Mouse (Mus musculus): ENCODE measurements around the gene Rdh8. TPM values are rescaled to one million over a fixed set of nuclear protein-coding genes. Genes with fewer than 3 reads are reported as not detected.

Rdh8 gene
- polyA plus RNA-seq, 1 experiment from 2014 or later, result not detected

DNA sequence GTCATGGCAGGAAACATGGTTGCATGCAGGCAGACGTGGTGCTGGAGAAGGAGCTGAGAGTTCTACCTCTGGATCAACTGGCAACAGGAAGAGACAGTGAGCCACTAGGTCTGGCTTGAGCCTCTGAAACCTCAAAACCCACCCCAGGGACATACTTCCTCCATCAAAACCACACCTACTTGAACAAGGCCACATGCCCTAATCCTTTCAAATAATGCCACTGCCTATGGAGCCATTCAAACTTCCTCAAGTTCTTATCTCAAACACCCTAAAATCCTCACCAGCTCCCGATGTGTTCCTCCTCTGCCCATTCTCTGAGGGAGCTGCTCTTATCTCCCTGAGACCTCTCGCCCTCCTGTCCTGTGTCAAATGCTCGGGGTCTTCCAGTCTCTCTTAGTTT, 23.9 kb downstream of the Rdh8 start:
- Histone ChIP-seq H3K4me3 (replicated peaks) (no peak overlapping the region), H3K27ac (no peak overlapping the region), H3K9me3 (no peaks in the 10 kb centered on the region), H3K4me2 (no peak overlapping the region), H3K36me3 (no peaks in the 10 kb centered on the region), H3K9ac (no peak overlapping the region), H3K27me3 (replicated peaks) (no peaks in the 10 kb centered on the region), H3K4me1 (no peaks in the 10 kb centered on the region)
- 50% methylated on average over 4 of the region's 4 CpGs for WGBS
- ATAC-seq (ENCODE audit: insufficient read depth, low FRiP score, low read depth), result no peak

DNA sequence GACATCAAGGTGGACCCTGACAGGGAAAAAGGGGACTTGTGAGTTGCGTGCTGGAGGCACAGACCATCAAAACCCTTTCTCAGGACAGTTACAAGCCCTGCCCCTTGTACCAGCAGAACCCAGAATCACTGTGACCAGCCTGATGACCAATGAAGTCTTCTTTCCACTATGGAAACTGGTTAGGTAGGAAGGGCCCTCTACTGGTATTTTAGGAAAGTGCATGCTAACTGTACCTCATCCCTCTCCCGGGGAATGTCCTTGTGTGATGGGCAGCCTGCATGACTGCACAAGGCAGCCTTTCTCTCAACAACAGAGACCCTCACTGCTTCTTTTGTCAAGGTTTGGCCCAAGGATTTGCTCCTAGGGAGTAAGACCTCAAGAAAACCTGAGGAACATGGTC, 24.4 kb downstream of the Rdh8 start:
- no peak overlapping the region for H3K27ac ChIP-seq
- H3K4me2 ChIP-seq, result no peak overlapping the region
- no peak overlapping the region for H3K9ac ChIP-seq
- no peaks in the 10 kb centered on the region for H3K36me3 ChIP-seq
- H3K4me1 ChIP-seq, result no peaks in the 10 kb centered on the region
- H3K27me3 ChIP-seq (replicated peaks), result no peaks in the 10 kb centered on the region
- H3K9me3 ChIP-seq, result no peaks in the 10 kb centered on the region
- H3K4me3 ChIP-seq (replicated peaks), result no peak overlapping the region
- no peak for ATAC-seq (ENCODE audit: insufficient read depth, low FRiP score, low read depth)
- 27% methylated on average over 2 of the region's 2 CpGs for WGBS

GRCm38 (mm10) chr9:20850179-20850578, 31.9 kb downstream of the Rdh8 start:
- whole genome bisulfite sequencing, result 82% methylated on average over 2 of the region's 2 CpGs

DNA sequence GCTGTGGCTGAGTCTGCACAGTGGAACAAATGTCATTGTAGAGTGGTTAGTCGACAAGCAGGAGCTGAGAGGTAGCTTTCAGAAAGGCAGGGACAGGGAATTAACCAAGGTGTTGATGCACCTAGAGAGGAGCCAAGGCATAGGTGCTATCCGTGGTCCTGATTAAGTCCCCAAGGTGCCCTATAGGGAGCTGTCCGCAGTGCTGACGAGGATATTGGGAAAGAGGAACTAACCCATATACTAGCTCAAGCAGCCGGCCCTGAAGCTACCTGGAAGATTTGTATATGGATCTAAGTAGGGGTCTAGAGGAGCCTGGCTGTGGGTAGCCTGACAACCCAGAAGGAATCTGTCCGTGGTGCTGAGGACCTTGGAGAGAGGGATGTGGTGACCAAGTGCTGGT, 38.8 kb downstream of the Rdh8 start:
- Histone ChIP-seq H3K4me2 (no peak overlapping the region), H3K27ac (no peak overlapping the region), H3K36me3 (no peaks in the 10 kb centered on the region), H3K4me3 (replicated peaks) (no peak overlapping the region), H3K9me3 (no peaks in the 10 kb centered on the region), H3K9ac (no peak overlapping the region), H3K27me3 (replicated peaks) (no peaks in the 10 kb centered on the region), H3K4me1 (no peaks in the 10 kb centered on the region)
- 0 out of 2 replicates have a peak, but pooled peaks have one; percentile 16 for ATAC-seq (ENCODE audit: insufficient read depth, low FRiP score, low read depth)
- WGBS, result 8% methylated on average over 6 of the region's 6 CpGs

More at GRCm38 (mm10) chr9:20850179-20850578, 31.9 kb downstream of the Rdh8 start:
- no peaks in the 10 kb centered on the region for H3K27me3 ChIP-seq (replicated peaks)
- no peaks in the 10 kb centered on the region for H3K36me3 ChIP-seq
- H3K4me1 ChIP-seq, result no peaks in the 10 kb centered on the region
- no peaks in the 10 kb centered on the region for H3K9me3 ChIP-seq
- ATAC-seq (ENCODE audit: insufficient read depth, low FRiP score, low read depth), result no peak
- no peak overlapping the region for H3K4me2 ChIP-seq
- no peak overlapping the region for H3K27ac ChIP-seq
- no peak overlapping the region for H3K9ac ChIP-seq
- H3K4me3 ChIP-seq (replicated peaks), result no peak overlapping the region

DNA sequence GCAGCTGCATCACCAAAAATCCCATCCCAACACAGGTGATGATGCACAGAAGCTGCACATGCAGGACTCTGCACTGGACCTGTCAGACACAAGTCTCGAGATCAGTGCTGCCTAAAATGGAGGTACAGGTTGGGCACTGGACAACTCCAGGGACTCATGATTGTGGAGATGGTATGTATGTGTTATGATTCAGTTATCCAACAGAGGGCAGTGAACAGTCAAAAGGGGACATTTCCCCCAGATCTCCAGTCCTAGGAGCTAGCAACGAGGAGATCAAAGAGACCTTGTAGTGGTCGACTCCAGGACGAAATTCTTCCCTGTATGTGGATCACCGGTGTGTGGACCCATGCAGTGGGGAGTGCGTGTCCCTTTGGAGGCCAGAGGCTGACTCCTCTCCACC, 41.6 kb downstream of the Rdh8 start:
- H3K36me3 ChIP-seq, result no peaks in the 10 kb centered on the region
- WGBS, result 50% methylated on average over 6 of the region's 6 CpGs
- H3K27me3 ChIP-seq (replicated peaks), result no peaks in the 10 kb centered on the region
- H3K9ac ChIP-seq, result no peak overlapping the region
- H3K9me3 ChIP-seq, result no peaks in the 10 kb centered on the region
- H3K27ac ChIP-seq, result no peak overlapping the region
- H3K4me3 ChIP-seq (replicated peaks), result no peak overlapping the region
- H3K4me1 ChIP-seq, result no peaks in the 10 kb centered on the region
- no peak overlapping the region for H3K4me2 ChIP-seq
- ATAC-seq (ENCODE audit: insufficient read depth, low FRiP score, low read depth), result no peak

DNA sequence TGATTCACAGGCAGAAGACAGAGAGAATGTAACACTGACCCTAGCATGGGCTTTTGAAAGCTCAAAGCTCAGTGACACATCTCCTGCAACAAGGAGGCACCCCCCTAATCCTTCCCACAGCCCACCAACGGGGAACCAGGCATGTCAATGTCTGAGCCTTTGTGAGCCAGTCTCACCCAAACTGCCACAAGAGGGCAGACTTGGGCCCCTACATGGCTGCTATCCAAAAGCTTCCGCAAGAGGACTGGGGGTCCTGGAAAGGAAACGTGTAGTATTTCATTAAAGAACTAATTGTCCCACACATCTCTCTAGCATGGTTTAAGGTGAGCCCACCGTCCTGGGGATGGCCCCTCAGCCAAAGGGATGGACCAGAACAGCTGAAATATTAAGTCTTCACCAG, 43.5 kb downstream of the Rdh8 start:
- no peaks in the 10 kb centered on the region for H3K36me3 ChIP-seq
- H3K4me3 ChIP-seq (replicated peaks), result no peak overlapping the region
- no peak overlapping the region for H3K9ac ChIP-seq
- no peak overlapping the region for H3K27ac ChIP-seq
- ATAC-seq (ENCODE audit: insufficient read depth, low FRiP score, low read depth), result no peak
- H3K4me2 ChIP-seq, result no peak overlapping the region
- no peaks in the 10 kb centered on the region for H3K9me3 ChIP-seq
- WGBS, result 9% methylated on average over 4 of the region's 4 CpGs
- H3K27me3 ChIP-seq (replicated peaks), result no peaks in the 10 kb centered on the region
- H3K4me1 ChIP-seq, result no peaks in the 10 kb centered on the region

GRCm38 (mm10) chr9:20862225-20862624, 43.9 kb downstream of the Rdh8 start:
- no peaks in the 10 kb centered on the region for H3K9me3 ChIP-seq
- 48% methylated on average over 4 of the region's 4 CpGs for WGBS
- H3K36me3 ChIP-seq, result no peaks in the 10 kb centered on the region
- no peaks in the 10 kb centered on the region for H3K27me3 ChIP-seq (replicated peaks)
- no peak for ATAC-seq (ENCODE audit: insufficient read depth, low FRiP score, low read depth)
- H3K27ac ChIP-seq, result no peak overlapping the region
- H3K4me2 ChIP-seq, result no peak overlapping the region
- no peaks in the 10 kb centered on the region for H3K4me1 ChIP-seq
- H3K4me3 ChIP-seq (replicated peaks), result no peak overlapping the region
- no peak overlapping the region for H3K9ac ChIP-seq

GRCm38 (mm10) chr9:20866879-20867278, 48.6 kb downstream of the Rdh8 start:
- 0 out of 2 replicates have a peak, but pooled peaks cover 3% of the 10 kb centered on the region for H3K36me3 ChIP-seq
- no peak overlapping the region for H3K9ac ChIP-seq
- no peaks in the 10 kb centered on the region for H3K9me3 ChIP-seq
- no peak overlapping the region for H3K27ac ChIP-seq
- ATAC-seq (ENCODE audit: insufficient read depth, low FRiP score, low read depth), result no peak
- no peak overlapping the region for H3K4me3 ChIP-seq (replicated peaks)
- H3K4me1 ChIP-seq, result peaks cover 11% of the 10 kb centered on the region; the same call in 1 of the 2 replicates
- WGBS, result 59% methylated on average over 3 of the region's 3 CpGs
- H3K27me3 ChIP-seq (replicated peaks), result peaks cover 19% of the 10 kb centered on the region; the same call in 1 of the 2 replicates
- H3K4me2 ChIP-seq, result no peak overlapping the region

- WGBS, result 7% methylated on average over 53 of the region's 53 CpGs
- Histone ChIP-seq H3K27me3 (replicated peaks) (peaks cover 19% of the 10 kb centered on the region; the same call in 1 of the 2 replicates), H3K9ac (peak within 1 kb of the TSS; percentile 54), H3K4me1 (peaks cover 11% of the 10 kb centered on the region; the same call in 1 of the 2 replicates), H3K4me3 (replicated peaks) (peak within 1 kb of the TSS; percentile 63), H3K9me3 (no peaks in the 10 kb centered on the region), H3K36me3 (0 out of 2 replicates have a peak, but pooled peaks cover 3% of the 10 kb centered on the region), H3K4me2 (peak within 1 kb of the TSS; percentile 86), H3K27ac (no peak within 1 kb of the TSS)
- ATAC-seq (ENCODE audit: insufficient read depth, low FRiP score, low read depth), result peak; percentile 59; the same call in 1 of the 2 replicates
These were observed 50.2 kb downstream of the Rdh8 start, which contains the start of gene A230050P20Rik for GRCm38 (mm10) chr9:20868448-20869001. TSS of gene A230050P20Rik (plus strand) at chr9:20868642.

GRCm38 (mm10) chr9:20869246-20869645, 50.9 kb downstream of the Rdh8 start:
- no peak overlapping the region; the same call in 1 of the 2 replicates for H3K9ac ChIP-seq
- H3K9me3 ChIP-seq, result no peaks in the 10 kb centered on the region
- 0 out of 2 replicates have a peak, but pooled peaks have one; percentile 5 for ATAC-seq (ENCODE audit: insufficient read depth, low FRiP score, low read depth)
- WGBS, result 3% methylated on average over 19 of the region's 19 CpGs
- H3K4me2 ChIP-seq, result peak overlapping the region; percentile 86
- peaks cover 11% of the 10 kb centered on the region; the same call in 1 of the 2 replicates for H3K4me1 ChIP-seq
- no peak overlapping the region for H3K27ac ChIP-seq
- H3K27me3 ChIP-seq (replicated peaks), result peaks cover 19% of the 10 kb centered on the region; the same call in 1 of the 2 replicates
- H3K4me3 ChIP-seq (replicated peaks), result peak overlapping the region; percentile 63
- 0 out of 2 replicates have a peak, but pooled peaks cover 3% of the 10 kb centered on the region for H3K36me3 ChIP-seq

DNA sequence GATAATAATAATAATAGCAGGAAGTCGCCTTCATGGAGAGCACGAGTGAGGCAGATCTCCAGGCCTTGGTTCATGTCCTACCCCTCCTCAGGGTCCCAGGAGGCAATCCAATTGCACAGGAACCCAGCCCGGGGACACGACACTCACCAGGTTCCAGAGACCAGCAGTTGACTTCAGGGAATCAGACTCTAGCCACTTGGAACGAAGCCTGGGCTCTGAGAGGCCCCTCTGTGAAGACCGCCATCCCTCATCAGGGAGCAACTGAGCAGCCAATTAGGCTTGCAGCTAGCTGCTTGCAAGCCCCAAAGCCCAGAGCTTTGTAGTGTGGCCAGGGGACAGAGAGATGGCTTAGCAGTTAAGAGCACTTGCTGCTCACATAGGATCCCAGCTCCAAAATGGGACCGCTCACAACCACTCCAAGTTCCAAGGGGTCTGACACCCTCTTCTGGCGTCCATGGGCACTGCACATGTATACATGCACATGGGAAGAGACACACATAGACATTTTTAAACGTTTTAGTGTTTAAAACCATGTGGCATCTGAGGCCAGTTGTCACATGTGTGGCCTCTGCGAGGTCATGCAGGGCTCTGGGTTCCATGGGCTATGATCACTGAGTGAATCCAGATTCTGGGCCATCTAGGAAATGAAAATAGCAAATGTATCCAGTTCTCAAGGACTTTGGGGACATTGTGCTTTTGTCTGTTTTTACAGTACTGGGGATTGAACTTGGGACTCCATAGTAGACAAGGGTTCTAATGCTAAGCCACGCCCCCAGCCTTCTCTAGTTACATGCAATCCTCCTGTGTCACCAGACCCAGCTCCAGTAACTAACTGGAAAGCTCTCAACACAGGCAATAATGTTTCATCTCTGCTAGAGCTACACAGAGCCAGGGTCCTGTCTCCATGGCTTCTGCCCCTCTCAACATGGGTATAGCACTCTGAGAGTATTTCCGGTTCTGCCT, 52.2 kb downstream of the Rdh8 start:
- H3K36me3 ChIP-seq, result 0 out of 2 replicates have a peak, but pooled peaks cover 3% of the 10 kb centered on the region
- ATAC-seq (ENCODE audit: insufficient read depth, low FRiP score, low read depth), result no peak
- H3K4me3 ChIP-seq (replicated peaks), result no peak overlapping the region
- H3K27me3 ChIP-seq (replicated peaks), result peaks cover 19% of the 10 kb centered on the region; the same call in 1 of the 2 replicates
- 74% methylated on average over 12 of the region's 12 CpGs for WGBS
- no peaks in the 10 kb centered on the region for H3K9me3 ChIP-seq
- no peak overlapping the region for H3K27ac ChIP-seq
- no peak overlapping the region for H3K9ac ChIP-seq
- H3K4me1 ChIP-seq, result peaks cover 11% of the 10 kb centered on the region; the same call in 1 of the 2 replicates
- H3K4me2 ChIP-seq, result no peak overlapping the region

Measured in stomach, embryonic 15.5 days (tissue).